Mouse (Mus musculus): ENCODE measurements at regions not wholly inside any gene's neighbourhood (a gene's known extent, or its start where the extent isn't known, plus 50 kb on each side); places are given as distances from the start of the nearest gene placed in this dataset.

GRCm38 (mm10) chr10:30952410-30952809 lies 109.8 kb upstream of the Hey2 start:
- no peak for DNase-seq (ENCODE audit: low read depth, low spot score)

GRCm38 (mm10) chr10:30946601-30947000 lies 104.0 kb upstream of the Hey2 start:
- DNase-seq (ENCODE audit: low read depth, low spot score), result no peak

GRCm38 (mm10) chr10:30918322-30918988 lies 75.9 kb upstream of the Hey2 start:
- DNase-seq (ENCODE audit: low read depth, low spot score), result no peak

GRCm38 (mm10) chr10:30893771-30894170 lies 51.2 kb upstream of the Hey2 start:
- no peak for DNase-seq (ENCODE audit: low read depth, low spot score)

Data from telencephalon, adult 2 months (tissue).